Mouse (Mus musculus) adrenal gland, postnatal 36 days (tissue): ENCODE measurements at regions not wholly inside any gene's neighbourhood (a gene's known extent, or its start where the extent isn't known, plus 50 kb on each side); places are given as distances from the start of the nearest gene placed in this dataset.

Experiments
- DNase-seq, 2 experiments: peaks; one replicate each; pipeline ENCODE4 v3.0.0; 2021; ENCODE audit warnings: mixed read lengths in 1 of 2

GRCm38 (mm10) chr15:93785846-93786412 lies 190.2 kb upstream of the Prickle1 start:
- DNase-seq = no peak

- no peak for DNase-seq
Measured at GRCm38 (mm10) chr15:93783736-93784135, 188.0 kb upstream of the Prickle1 start.

- DNase-seq = no peak
Measured at GRCm38 (mm10) chr15:93775199-93775745, 179.6 kb upstream of the Prickle1 start.

GRCm38 (mm10) chr15:93774340-93774739 lies 178.6 kb upstream of the Prickle1 start:
- DNase-seq = no peak

- no peak for DNase-seq
Measured at GRCm38 (mm10) chr15:93766981-93767380, 171.3 kb upstream of the Prickle1 start.

GRCm38 (mm10) chr15:93763047-93763446 lies 167.4 kb upstream of the Prickle1 start:
- DNase-seq = no peak

GRCm38 (mm10) chr15:93758204-93758836 lies 162.6 kb upstream of the Prickle1 start:
- peak; percentile 7 to 21 for DNase-seq

GRCm38 (mm10) chr15:93755989-93756388 lies 160.3 kb upstream of the Prickle1 start:
- no peak for DNase-seq

GRCm38 (mm10) chr15:93751817-93752216 lies 156.1 kb upstream of the Prickle1 start:
- DNase-seq = no peak

- peak; percentile 57 to 59 for DNase-seq
Measured at GRCm38 (mm10) chr15:93750953-93751352, 155.3 kb upstream of the Prickle1 start.

- peak in 1 of 2 experiments; percentile 27 for DNase-seq
Measured at GRCm38 (mm10) chr15:93744191-93744945, 148.7 kb upstream of the Prickle1 start.

- DNase-seq = peak; percentile 43 to 63
Measured at GRCm38 (mm10) chr15:93733731-93734510, 138.2 kb upstream of the Prickle1 start.

GRCm38 (mm10) chr15:93732825-93733224 lies 137.1 kb upstream of the Prickle1 start:
- DNase-seq = no peak

GRCm38 (mm10) chr15:93731161-93731560 lies 135.5 kb upstream of the Prickle1 start:
- DNase-seq = no peak

- no peak for DNase-seq
Measured at GRCm38 (mm10) chr15:93715443-93715842, 119.8 kb upstream of the Prickle1 start.

- peak; percentile 81 to 87 for DNase-seq
Measured at GRCm38 (mm10) chr15:93713428-93713827, 117.7 kb upstream of the Prickle1 start.

- DNase-seq = no peak
Measured at GRCm38 (mm10) chr15:93712594-93712993, 116.9 kb upstream of the Prickle1 start.

GRCm38 (mm10) chr15:93711150-93711784 lies 115.6 kb upstream of the Prickle1 start:
- DNase-seq = no peak

GRCm38 (mm10) chr15:93710493-93711149 lies 114.9 kb upstream of the Prickle1 start:
- no peak for DNase-seq

- DNase-seq = no peak
Measured at GRCm38 (mm10) chr15:93706366-93706930, 110.8 kb upstream of the Prickle1 start.

- DNase-seq = no peak
Measured at GRCm38 (mm10) chr15:93705651-93706050, 110.0 kb upstream of the Prickle1 start.
